Mouse (Mus musculus): ENCODE measurements at regions not wholly inside any gene's neighbourhood (a gene's known extent, or its start where the extent isn't known, plus 50 kb on each side); places are given as distances from the start of the nearest gene placed in this dataset.
A peak's percentile ranks its signal among the peaks of the same experiment; 100 is the strongest.

- DNase-seq (ENCODE audit: low read depth): no peak
These were observed 91.2 kb downstream of the Srek1 start for GRCm38 (mm10) chr13:103683169-103683568.

GRCm38 (mm10) chr13:103680740-103681139 is 93.7 kb downstream of the Srek1 start:
- peak; percentile 58 for DNase-seq (ENCODE audit: low read depth)

- no peak for DNase-seq (ENCODE audit: low read depth)
These were observed 94.4 kb downstream of the Srek1 start for GRCm38 (mm10) chr13:103680052-103680451.

GRCm38 (mm10) chr13:103676831-103677230 is 97.6 kb downstream of the Srek1 start:
- no peak for DNase-seq (ENCODE audit: low read depth)

- no peak for DNase-seq (ENCODE audit: low read depth)
These were observed 98.2 kb downstream of the Srek1 start for GRCm38 (mm10) chr13:103676221-103676620.

- DNase-seq (ENCODE audit: low read depth): peak; percentile 65
These were observed 103.8 kb downstream of the Srek1 start for GRCm38 (mm10) chr13:103670611-103671010.

- no peak for DNase-seq (ENCODE audit: low read depth)
These were observed 104.6 kb downstream of the Srek1 start for GRCm38 (mm10) chr13:103669856-103670255.

- no peak for DNase-seq (ENCODE audit: low read depth)
These were observed 106.7 kb downstream of the Srek1 start for GRCm38 (mm10) chr13:103667749-103668148.

GRCm38 (mm10) chr13:103660248-103660996 is 114.0 kb downstream of the Srek1 start:
- no peak for DNase-seq (ENCODE audit: low read depth)

- no peak for DNase-seq (ENCODE audit: low read depth)
These were observed 118.4 kb downstream of the Srek1 start for GRCm38 (mm10) chr13:103655966-103656365.

- DNase-seq (ENCODE audit: low read depth): no peak
These were observed 121.2 kb downstream of the Srek1 start for GRCm38 (mm10) chr13:103653216-103653615.

- no peak for DNase-seq (ENCODE audit: low read depth)
These were observed 125.0 kb downstream of the Srek1 start for GRCm38 (mm10) chr13:103649383-103649782.

GRCm38 (mm10) chr13:103648016-103648415 is 126.4 kb downstream of the Srek1 start:
- DNase-seq (ENCODE audit: low read depth): peak; percentile 69

GRCm38 (mm10) chr13:103646035-103646434 is 128.4 kb downstream of the Srek1 start:
- DNase-seq (ENCODE audit: low read depth): no peak

GRCm38 (mm10) chr13:103643993-103644722 is 130.2 kb downstream of the Srek1 start:
- DNase-seq (ENCODE audit: low read depth): peak; percentile 82

- no peak for DNase-seq (ENCODE audit: low read depth)
These were observed 130.9 kb downstream of the Srek1 start for GRCm38 (mm10) chr13:103643486-103643885.

GRCm38 (mm10) chr13:103642542-103643375 is 131.6 kb downstream of the Srek1 start:
- DNase-seq (ENCODE audit: low read depth): no peak

- no peak for DNase-seq (ENCODE audit: low read depth)
These were observed 136.4 kb downstream of the Srek1 start for GRCm38 (mm10) chr13:103638038-103638437.

GRCm38 (mm10) chr13:103637414-103637813 is 137.0 kb downstream of the Srek1 start:
- DNase-seq (ENCODE audit: low read depth): no peak

- peak; percentile 23 for DNase-seq (ENCODE audit: low read depth)
These were observed 137.8 kb downstream of the Srek1 start for GRCm38 (mm10) chr13:103636595-103636994.

GRCm38 (mm10) chr13:103623810-103624209 is 150.6 kb downstream of the Srek1 start:
- DNase-seq (ENCODE audit: low read depth): no peak

- no peak for DNase-seq (ENCODE audit: low read depth)
These were observed 151.1 kb downstream of the Srek1 start for GRCm38 (mm10) chr13:103623319-103623718.

Data from NIH3T3 (cell line).